Mouse (Mus musculus): ENCODE measurements around the gene Cckbr.

Gene Cckbr

GRCm38 (mm10) chr7:105425424-105426043 is at the start of gene Cckbr:
Gene Cckbr (plus strand): TSS chr7:105425731.
- peak; percentile 39 for DNase-seq (ENCODE audit: low spot score)

DNA sequence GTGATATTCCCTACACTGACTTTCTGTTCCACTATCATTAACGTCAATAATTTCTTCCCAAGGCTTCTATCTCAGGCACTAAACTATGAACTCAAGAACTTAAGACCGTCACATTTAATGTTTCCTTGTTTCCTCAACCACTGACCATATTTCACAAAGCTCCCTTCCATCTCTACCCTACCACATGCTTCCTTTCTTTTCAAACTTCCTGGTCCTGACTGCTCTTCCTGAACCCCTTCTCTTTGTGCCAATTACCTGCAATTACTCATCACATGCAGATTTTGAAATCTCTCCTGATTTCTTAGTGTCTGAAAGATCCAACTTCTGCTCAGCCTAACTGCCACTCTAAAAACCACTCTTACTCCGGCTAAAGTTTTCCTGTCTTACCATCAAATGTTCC is 45.2 kb upstream of the Cckbr start:
- DNase-seq (ENCODE audit: low spot score), result no peak

DNA sequence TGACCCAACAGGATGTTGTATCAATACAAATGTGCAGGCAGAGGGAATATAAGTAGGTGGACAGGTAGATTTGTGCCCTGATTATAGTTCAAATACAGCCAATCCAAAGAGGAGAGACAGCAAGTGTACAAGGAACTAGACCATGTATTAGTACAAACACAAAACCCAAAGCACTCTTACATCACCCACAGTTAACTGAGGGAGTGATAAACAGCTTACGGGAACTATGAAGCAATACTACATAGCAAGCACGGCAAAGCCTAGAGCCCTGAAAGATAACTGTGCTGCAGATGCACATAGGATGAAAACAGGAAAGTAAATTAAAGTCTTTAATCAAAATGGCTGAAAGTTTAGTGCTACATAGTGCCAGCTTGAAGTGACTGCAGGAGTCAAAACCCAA is 37.8 kb upstream of the Cckbr start:
- no peak for DNase-seq (ENCODE audit: low spot score)

DNA sequence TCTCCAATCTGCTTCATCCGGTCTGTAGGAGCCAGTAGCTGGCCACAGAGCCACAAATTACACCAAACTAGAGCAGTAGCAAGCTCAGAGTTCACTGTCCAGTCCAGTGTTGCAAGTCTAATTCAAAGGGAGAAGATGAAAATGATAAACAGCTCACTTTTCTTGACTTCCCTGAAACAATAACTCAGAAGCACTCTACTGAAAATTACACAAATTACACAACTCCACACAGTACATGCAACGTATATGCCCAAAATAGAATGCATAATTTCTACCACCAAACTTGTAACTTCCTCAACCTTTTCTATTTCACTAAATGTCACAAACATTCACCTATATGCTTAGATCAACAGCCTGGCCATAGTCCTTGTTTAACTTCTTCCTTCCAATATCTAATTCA is 35.3 kb upstream of the Cckbr start:
- DNase-seq (ENCODE audit: low spot score), result no peak

DNA sequence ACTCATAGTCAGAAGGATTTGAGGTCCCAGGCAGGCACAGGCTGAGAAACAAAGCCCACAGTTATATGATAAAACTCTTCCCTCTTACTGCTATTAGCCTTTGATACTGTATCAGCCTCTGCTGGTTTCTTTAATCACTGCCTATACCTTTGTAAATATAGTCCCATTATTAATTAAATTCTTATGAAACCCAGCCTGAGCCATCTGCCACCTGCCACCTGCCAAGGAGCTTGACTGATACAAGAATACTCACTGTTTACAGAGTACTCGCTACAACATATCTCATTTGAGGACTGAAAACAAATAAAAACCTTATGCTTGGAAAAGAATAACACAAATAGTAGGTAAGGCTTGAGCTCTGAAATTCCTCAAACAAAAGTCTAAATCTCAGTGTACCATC is 30.9 kb upstream of the Cckbr start:
- no peak for DNase-seq (ENCODE audit: low spot score)

DNA sequence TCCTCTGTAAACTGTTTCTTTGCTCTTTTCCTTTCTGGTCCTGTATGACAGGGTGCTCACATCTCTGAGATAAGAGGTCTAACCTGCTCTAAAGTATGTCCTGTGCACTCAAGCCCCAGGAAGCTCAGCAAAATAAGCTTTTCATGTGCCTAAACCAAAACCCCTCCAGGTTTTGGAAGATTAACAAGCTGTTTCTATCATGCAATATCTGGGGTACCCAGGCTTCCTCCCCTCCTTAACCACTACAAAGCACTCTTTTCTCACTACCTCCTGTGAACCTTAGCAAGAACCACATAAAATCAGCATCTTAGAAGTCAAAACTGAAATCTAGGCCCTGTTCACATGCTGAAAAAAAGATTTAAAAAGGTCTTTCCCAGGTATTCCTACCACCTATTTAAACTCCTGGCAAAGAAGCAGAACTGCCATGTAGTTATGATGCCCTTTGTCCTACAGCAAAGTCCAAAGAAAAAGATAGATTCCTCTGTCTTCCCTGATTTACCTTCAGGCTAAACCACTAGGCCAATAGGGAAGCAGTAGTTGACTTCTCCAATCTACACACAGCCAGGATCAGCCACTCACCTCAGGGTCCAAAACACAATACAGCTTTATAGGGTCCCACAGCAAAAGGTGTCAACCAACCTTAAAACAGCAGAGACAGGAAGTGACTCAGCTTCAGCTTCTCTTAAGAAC is 30.3 kb upstream of the Cckbr start:
- DNase-seq (ENCODE audit: low spot score), result no peak

- no peak for DNase-seq (ENCODE audit: low spot score)
Observed at GRCm38 (mm10) chr7:105396126-105396525, 29.4 kb upstream of the Cckbr start.

- DNase-seq (ENCODE audit: low spot score), result peak; percentile 39
Observed at GRCm38 (mm10) chr7:105399058-105399934, 26.2 kb upstream of the Cckbr start.

DNA sequence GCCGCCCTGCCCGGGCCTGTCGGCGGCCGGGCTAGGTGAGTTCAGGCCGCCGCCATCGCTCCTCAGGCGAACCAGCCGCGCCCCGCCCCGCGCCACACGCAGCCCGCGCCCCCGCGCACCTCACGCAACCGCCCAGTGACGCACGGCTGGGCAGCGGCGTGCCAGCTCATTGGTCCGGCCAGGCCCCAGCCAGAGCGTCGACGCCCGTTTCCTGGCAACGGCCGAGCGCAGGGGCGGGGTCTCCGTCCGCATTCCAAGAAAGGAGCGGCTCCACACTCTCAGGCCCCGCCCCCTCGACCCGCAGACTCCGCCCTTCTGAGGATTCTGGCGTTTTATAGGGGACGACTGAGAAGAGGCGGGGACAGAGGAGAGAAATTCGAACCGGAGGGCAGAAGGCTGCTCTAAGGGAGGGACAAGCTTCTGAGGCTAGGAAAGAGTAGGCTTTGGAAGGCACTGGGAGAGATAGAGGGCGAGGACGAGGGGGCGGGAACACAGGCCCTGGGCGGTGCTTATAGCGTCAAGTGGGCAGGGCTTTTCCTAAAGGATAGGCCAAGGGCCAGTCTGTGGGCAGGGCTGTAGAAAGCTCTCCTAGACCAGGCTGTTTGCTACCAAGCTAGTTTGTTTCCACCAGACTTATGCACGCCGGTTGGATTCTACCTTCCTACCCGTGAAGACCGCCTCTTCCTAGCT is 25.5 kb upstream of the Cckbr start, which contains the start of gene Fam160a2:
Gene Fam160a2 (minus strand): TSS at position 120 of the 690 bp plus-strand sequence.
- peak; percentile 100 for DNase-seq (ENCODE audit: low spot score)

DNA sequence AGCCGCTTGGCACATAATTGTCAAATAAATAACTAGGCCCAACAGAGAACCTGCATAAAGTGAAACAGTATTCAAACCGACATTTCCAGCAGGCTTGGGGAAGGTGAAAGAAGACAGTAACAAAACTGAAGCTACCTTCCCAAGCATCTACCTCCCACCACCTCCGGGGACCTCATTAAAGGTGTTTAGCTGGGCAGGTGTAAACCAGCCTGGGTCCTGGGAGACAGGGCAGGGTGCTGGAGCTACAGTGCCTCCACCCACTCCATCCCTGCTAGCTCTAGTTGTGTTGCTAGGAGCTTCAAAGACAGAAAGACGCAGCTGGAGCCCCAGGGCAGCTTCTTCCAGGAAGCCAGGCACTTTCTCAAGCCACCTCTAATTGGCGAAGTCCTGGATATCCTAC is 21.3 kb upstream of the Cckbr start, which contains the start of gene Cnga4:
Gene Cnga4 (plus strand): TSS at position 301 of the 400 bp plus-strand sequence.
- no peak for DNase-seq (ENCODE audit: low spot score)

- DNase-seq (ENCODE audit: low spot score), result no peak
Observed at GRCm38 (mm10) chr7:105406322-105406721, 19.2 kb upstream of the Cckbr start.

DNA sequence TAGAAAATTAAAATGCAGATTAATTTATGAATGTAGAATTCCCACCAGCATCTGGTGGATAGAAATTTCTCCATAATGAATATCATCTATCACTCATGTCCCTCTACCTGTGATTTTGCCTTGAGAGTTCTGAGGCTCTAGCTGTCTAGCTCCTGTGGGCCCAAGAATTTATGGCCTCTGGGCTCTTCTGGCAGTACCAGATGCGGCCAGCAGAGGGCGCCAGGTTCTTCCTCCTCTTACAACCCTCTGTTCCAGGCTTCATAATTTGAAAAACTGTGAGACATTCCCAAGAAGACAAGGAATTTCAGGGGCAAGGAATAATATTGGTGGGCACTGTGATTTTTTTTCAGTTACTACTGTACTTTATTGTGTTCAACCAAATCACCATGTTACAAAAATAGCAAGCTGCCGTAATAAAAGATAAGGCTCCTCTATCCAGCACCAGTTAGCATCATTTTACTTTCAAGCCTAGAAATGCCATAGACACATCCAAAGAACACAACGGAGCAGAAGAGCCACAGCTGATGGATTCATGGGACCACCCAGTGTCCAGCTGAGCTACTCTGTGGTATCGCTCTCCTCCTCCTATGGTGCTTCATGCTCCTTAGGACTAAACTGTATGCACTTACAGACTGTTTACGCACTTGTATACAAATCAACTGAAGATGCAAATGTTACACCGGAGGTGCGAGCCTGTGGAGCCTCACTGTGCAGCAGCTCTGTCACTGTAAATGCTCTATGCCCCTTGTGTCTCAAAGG is 13.5 kb upstream of the Cckbr start:
- peak; percentile 82 for DNase-seq (ENCODE audit: low spot score)

- DNase-seq (ENCODE audit: low spot score), result no peak
Observed at GRCm38 (mm10) chr7:105414385-105414784, 11.1 kb upstream of the Cckbr start.

GRCm38 (mm10) chr7:105416529-105416928 is 9.0 kb upstream of the Cckbr start:
- no peak for DNase-seq (ENCODE audit: low spot score)

- DNase-seq (ENCODE audit: low spot score), result no peak
Observed at GRCm38 (mm10) chr7:105418106-105418505, 7.4 kb upstream of the Cckbr start.

DNA sequence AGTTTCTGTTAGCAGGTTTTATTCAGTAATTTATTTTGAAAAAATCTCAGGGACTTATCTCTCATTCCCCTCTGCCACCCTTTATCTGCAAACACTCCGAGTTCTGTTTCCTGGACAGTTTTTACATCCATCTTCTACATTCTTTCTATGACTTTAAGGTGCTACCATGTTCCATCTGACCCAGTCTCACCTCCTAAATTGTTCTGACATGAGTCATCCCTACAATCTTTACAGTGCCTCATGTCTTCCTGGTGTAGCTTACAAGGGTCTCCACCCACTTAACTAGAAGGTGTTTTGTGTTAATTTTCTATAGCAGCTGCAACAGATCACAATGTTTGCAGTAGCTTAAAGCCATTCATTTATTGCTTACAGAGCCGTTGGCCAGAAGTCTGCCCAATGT is 4.6 kb upstream of the Cckbr start:
- DNase-seq (ENCODE audit: low spot score), result no peak

DNA sequence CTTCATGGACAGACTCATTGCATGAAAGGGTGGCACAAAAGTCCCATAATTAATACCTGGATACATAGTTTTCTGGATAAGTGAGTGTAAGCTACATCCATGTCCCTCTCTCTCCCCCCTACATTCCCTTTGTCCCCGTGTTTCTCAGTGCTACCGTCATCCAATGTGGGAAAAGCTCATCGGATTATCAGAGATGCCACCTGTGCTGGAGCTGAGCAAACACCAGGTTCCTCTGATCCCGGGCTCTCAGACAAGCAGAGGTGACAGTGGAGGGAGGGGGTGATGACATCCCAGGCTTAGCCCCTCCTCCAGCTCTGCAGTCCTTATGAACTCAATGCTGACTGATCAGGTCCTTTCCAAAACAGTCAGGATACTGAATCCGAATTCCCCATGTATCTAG is 1.2 kb upstream of the Cckbr start:
- DNase-seq (ENCODE audit: low spot score), result no peak

- peak; percentile 2 for DNase-seq (ENCODE audit: low spot score)
Observed at GRCm38 (mm10) chr7:105426051-105426450, 520 bp downstream of the Cckbr start.

DNA sequence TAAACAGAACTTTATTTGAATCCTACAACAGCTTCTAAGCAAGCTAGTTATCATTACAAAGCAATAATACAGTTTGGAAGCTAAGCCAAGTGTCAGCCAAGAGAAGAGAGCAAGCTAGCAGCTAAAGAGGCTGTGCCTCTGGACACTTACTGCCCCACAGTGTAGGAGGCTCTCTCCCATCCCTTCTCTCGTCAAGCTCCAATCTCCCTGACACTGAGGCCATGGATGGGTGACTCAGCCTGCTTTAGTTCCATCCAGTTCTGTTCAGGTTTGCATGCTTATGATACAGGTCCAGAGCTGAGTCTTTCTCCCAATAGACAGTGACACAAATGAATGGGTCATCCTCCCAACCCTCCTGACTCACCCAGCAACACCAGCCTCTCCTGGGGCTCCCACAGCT is 6.5 kb downstream of the Cckbr start:
- no peak for DNase-seq (ENCODE audit: low spot score)

DNA sequence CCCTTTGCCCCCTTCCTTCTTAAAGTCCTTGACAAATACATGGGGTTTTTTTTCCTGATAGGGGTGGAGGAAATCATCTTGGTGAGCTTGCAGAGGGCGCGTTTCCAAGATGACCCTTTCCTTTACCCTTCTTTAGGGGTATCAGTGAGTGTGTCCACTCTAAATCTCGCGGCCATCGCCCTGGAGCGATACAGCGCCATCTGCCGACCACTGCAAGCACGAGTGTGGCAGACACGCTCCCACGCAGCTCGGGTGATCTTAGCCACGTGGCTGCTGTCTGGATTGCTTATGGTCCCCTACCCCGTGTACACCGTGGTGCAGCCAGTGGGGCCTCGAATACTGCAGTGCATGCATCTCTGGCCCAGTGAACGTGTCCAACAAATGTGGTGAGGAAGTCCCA is 8.3 kb downstream of the Cckbr start:
- no peak for DNase-seq (ENCODE audit: low spot score)

GRCm38 (mm10) chr7:105434798-105435197 is 9.3 kb downstream of the Cckbr start:
- no peak for DNase-seq (ENCODE audit: low spot score)
